Mouse (Mus musculus) thymus, adult 2 months (tissue): ENCODE results near the gene H2-Aa. TPM values are rescaled to one million over a fixed set of nuclear protein-coding genes. Genes with fewer than 3 reads are reported as not detected.

ENCODE experiments used
- DNase-seq: peaks from one replicate; pipeline ENCODE4 v3.0.0; 2021
- H3K27ac ChIP-seq: fragments of 200-500 bp; 2 replicates; pipeline ENCODE4 v1.5.1; 2012; ENCODE audit warnings: low read length, control low read depth; ENCODE audit not compliant: control insufficient read depth, insufficient read depth
- H3K27me3 ChIP-seq: fragments of 200-500 bp; 2 replicates; pipeline ENCODE4 v1.6.1; 2012; ENCODE audit warnings: mild to moderate bottlenecking, low read length, moderate library complexity, mixed read lengths; ENCODE audit not compliant: control insufficient read depth, insufficient read depth
- H3K36me3 ChIP-seq: fragments of 200-500 bp; 2 replicates; pipeline ENCODE4 v1.6.1; 2012; ENCODE audit warnings: mild to moderate bottlenecking, low read length, moderate library complexity; ENCODE audit not compliant: control insufficient read depth, insufficient read depth
- H3K4me1 ChIP-seq: fragments of 200-500 bp; replicated peaks from 2 replicates; pipeline ENCODE4 v1.6.1; 2012; ENCODE audit warnings: low read length; ENCODE audit not compliant: control insufficient read depth, insufficient read depth
- H3K4me3 ChIP-seq: fragments of 200-500 bp; 2 replicates; pipeline ENCODE4 v1.5.1; 2012; ENCODE audit warnings: mild to moderate bottlenecking, low read length, control low read depth, moderate library complexity; ENCODE audit not compliant: control insufficient read depth, insufficient read depth
- CTCF ChIP-seq: fragments of 200-500 bp; IDR thresholded peaks from 2 replicates; pipeline ENCODE4 v1.5.1; 2012; ENCODE audit warnings: mild to moderate bottlenecking, control low read depth, low read length, moderate library complexity, borderline replicate concordance; ENCODE audit not compliant: control insufficient read depth, poor library complexity, insufficient read depth; ENCODE audit errors: extremely low read depth
- POLR2A ChIP-seq: fragments of 200-500 bp; IDR thresholded peaks from 2 replicates; pipeline ENCODE4 v1.6.1; 2012; ENCODE audit warnings: mild to moderate bottlenecking, low read length, control low read depth, moderate library complexity; ENCODE audit not compliant: control insufficient read depth, poor library complexity, insufficient read depth; ENCODE audit errors: extremely low read depth
- WGBS: fragments of 180-500 bp; shearing (Covaris S2); methylation state at CpG from one replicate; pipeline ENCODE4 v1.1.7; 2018; 5-methylcytosine and 5-hydroxymethylcytosine counted together
- polyA plus RNA-seq: library from polyadenylated mRNA; depleted of rRNA; stranded (reverse); fragments of >200 nt; gene quantifications from 2 replicates; pipeline ENCODE4 v1.2.3, GENCODE M21; 2012

The H2-Aa gene
- polyA plus RNA-seq, 1 experiment = 1,363 TPM

GRCm38 (mm10) chr17:34268262-34268661, 19.4 kb downstream of the H2-Aa start:
- Histone ChIP-seq H3K36me3 (no peaks in the 10 kb centered on the region), H3K27ac (no peak overlapping the region), H3K27me3 (peaks cover 4% of the 10 kb centered on the region; the same call in 1 of the 2 replicates), H3K4me3 (no peak overlapping the region), H3K4me1 (peaks cover 13% of the 10 kb centered on the region)
- 74% methylated on average over 2 of the region's 2 CpGs for WGBS
- DNase-seq = no peak
- TF ChIP-seq POLR2A (no peak), CTCF (no peak)

- Histone ChIP-seq H3K4me1 (peaks cover 17% of the 10 kb centered on the region), H3K27me3 (peaks cover 4% of the 10 kb centered on the region; the same call in 1 of the 2 replicates), H3K36me3 (no peaks in the 10 kb centered on the region), H3K27ac (no peak overlapping the region), H3K4me3 (peak overlapping the region; percentile 45)
- no peak for DNase-seq
- TF ChIP-seq POLR2A (no peak), CTCF (no peak)
- 2% methylated on average over 92 of the region's 93 CpGs for WGBS
These were observed 22.9 kb downstream of the H2-Aa start for GRCm38 (mm10) chr17:34264452-34265351.

GRCm38 (mm10) chr17:34263811-34264371, 23.7 kb downstream of the H2-Aa start:
- Histone ChIP-seq H3K4me3 (peak overlapping the region; percentile 58; the same call in 1 of the 2 replicates), H3K27ac (peak overlapping the region; percentile 51; the same call in 1 of the 2 replicates), H3K36me3 (no peaks in the 10 kb centered on the region), H3K4me1 (peaks cover 17% of the 10 kb centered on the region), H3K27me3 (peaks cover 4% of the 10 kb centered on the region; the same call in 1 of the 2 replicates)
- 15% methylated on average over 14 of the region's 14 CpGs for WGBS
- peak; percentile 59 for DNase-seq
- TF ChIP-seq CTCF (no peak), POLR2A (no peak)

GRCm38 (mm10) chr17:34263068-34263467, 24.6 kb downstream of the H2-Aa start:
- Histone ChIP-seq H3K4me1 (peaks cover 17% of the 10 kb centered on the region), H3K27me3 (peaks cover 4% of the 10 kb centered on the region; the same call in 1 of the 2 replicates), H3K4me3 (peak overlapping the region; percentile 58), H3K27ac (peak overlapping the region; percentile 51; the same call in 1 of the 2 replicates), H3K36me3 (no peaks in the 10 kb centered on the region)
- 2% methylated on average over 8 of the region's 8 CpGs for WGBS
- DNase-seq = peak; percentile 77
- TF ChIP-seq POLR2A = no peak
- TF ChIP-seq CTCF = 0 out of 2 replicates have a peak, but pooled peaks have one; percentile 25

- peak; percentile 35 for DNase-seq
- Histone ChIP-seq H3K4me1 (peaks cover 19% of the 10 kb centered on the region), H3K27ac (peak overlapping the region; percentile 74), H3K4me3 (no peak overlapping the region), H3K36me3 (no peaks in the 10 kb centered on the region), H3K27me3 (peaks cover 4% of the 10 kb centered on the region; the same call in 1 of the 2 replicates)
- WGBS = 37% methylated on average over 4 of the region's 4 CpGs
- TF ChIP-seq POLR2A = no peak
- no peak for TF ChIP-seq CTCF
These were observed 26.1 kb downstream of the H2-Aa start for GRCm38 (mm10) chr17:34261502-34261901.

- H3K4me1 ChIP-seq = peaks cover 19% of the 10 kb centered on the region
- H3K4me3 ChIP-seq = no peak overlapping the region
- TF ChIP-seq POLR2A = no peak
- no peak for TF ChIP-seq CTCF
- peaks cover 4% of the 10 kb centered on the region; the same call in 1 of the 2 replicates for H3K27me3 ChIP-seq
- WGBS = 60% methylated on average over 5 of the region's 5 CpGs
- H3K36me3 ChIP-seq = no peaks in the 10 kb centered on the region
- no peak for DNase-seq
- no peak overlapping the region for H3K27ac ChIP-seq
These were observed 27.1 kb downstream of the H2-Aa start for GRCm38 (mm10) chr17:34260551-34260950.
